Comparison of ENCODE assay signal across 8 mouse cellular contexts in genomic region chr17:87107623-87108221, GRCm38 (mm10). TPM values are rescaled to one million over a fixed set of nuclear protein-coding genes. Genes with fewer than 3 reads are reported as not detected.
DNase-seq lines count a peak whose midpoint lies in the region; ATAC-seq lines count a peak whose summit lies in the region.

Gene Socs5, plus strand, starts transcription at chr17:87107679.

- peak; percentile 72 for DNase-seq in cerebellum, adult 11 months
- DNase-seq in cerebellum, postnatal 10 days: no peak
- DNase-seq in urinary bladder, adult 2 months (ENCODE audit: low spot score): peak; percentile 73
- no peak for DNase-seq in urinary bladder, postnatal 4 days (ENCODE audit: low spot score in 2 of 2)
- no peak for DNase-seq in hindbrain, embryonic 10.5 days (ENCODE audit: low spot score)
- DNase-seq in limb, embryonic 10.5 days (ENCODE audit: low spot score): no peak

- H3K36me3 ChIP-seq in forebrain, embryonic 16.5 days (ENCODE audit: control insufficient read depth, insufficient read depth): no peaks in the 10 kb centered on the region
- H3K36me3 ChIP-seq in hindbrain, embryonic 10.5 days: no peaks in the 10 kb centered on the region
- no peaks in the 10 kb centered on the region for H3K36me3 ChIP-seq in limb, embryonic 10.5 days
- H3K36me3 ChIP-seq in neural tube, embryonic 13.5 days: no peaks in the 10 kb centered on the region

- H3K4me2 ChIP-seq in forebrain, embryonic 16.5 days (ENCODE audit: low read length): peak within 1 kb of the TSS; percentile 88
- H3K4me2 ChIP-seq in neural tube, embryonic 13.5 days: peak within 1 kb of the TSS; percentile 87

- ATAC-seq in forebrain, embryonic 16.5 days: peak; percentile 75
- ATAC-seq in neural tube, embryonic 13.5 days (ENCODE audit: low read depth): peak; percentile 86

- H3K9ac ChIP-seq in forebrain, embryonic 16.5 days (replicated peaks; ENCODE audit: low read depth, low read length): peak within 1 kb of the TSS; percentile 93
- H3K9ac ChIP-seq in neural tube, embryonic 13.5 days: peak within 1 kb of the TSS; percentile 87

- under 1% methylated on average over 64 of the region's 73 CpGs for WGBS in forebrain, embryonic 16.5 days
- under 1% methylated on average over 69 of the region's 73 CpGs for WGBS in hindbrain, embryonic 10.5 days
- under 1% methylated on average over 72 of the region's 73 CpGs for WGBS in limb, embryonic 10.5 days
- under 1% methylated on average over 73 of the region's 73 CpGs for WGBS in neural tube, embryonic 13.5 days

- H3K9me3 ChIP-seq in forebrain, embryonic 16.5 days (ENCODE audit: control insufficient read depth, low read length): no peaks in the 10 kb centered on the region
- H3K9me3 ChIP-seq in hindbrain, embryonic 10.5 days: 0 out of 2 replicates have a peak, but pooled peaks cover 3% of the 10 kb centered on the region
- no peaks in the 10 kb centered on the region for H3K9me3 ChIP-seq in limb, embryonic 10.5 days (replicated peaks)
- no peaks in the 10 kb centered on the region for H3K9me3 ChIP-seq in neural tube, embryonic 13.5 days

- H3K27me3 ChIP-seq in forebrain, embryonic 16.5 days (replicated peaks; ENCODE audit: control insufficient read depth, insufficient read depth, low read length): no peaks in the 10 kb centered on the region
- H3K27me3 ChIP-seq in hindbrain, embryonic 10.5 days (ENCODE audit: insufficient read depth, poor library complexity, severe bottlenecking): no peaks in the 10 kb centered on the region
- H3K27me3 ChIP-seq in limb, embryonic 10.5 days (ENCODE audit: low read depth, poor library complexity, severe bottlenecking): no peaks in the 10 kb centered on the region
- no peaks in the 10 kb centered on the region for H3K27me3 ChIP-seq in neural tube, embryonic 13.5 days

- H3K4me3 ChIP-seq in forebrain, embryonic 16.5 days (replicated peaks; ENCODE audit: low read length): peak within 1 kb of the TSS; percentile 75
- H3K4me3 ChIP-seq in hindbrain, embryonic 10.5 days: peak within 1 kb of the TSS; percentile 92
- H3K4me3 ChIP-seq in limb, embryonic 10.5 days: peak within 1 kb of the TSS; percentile 75
- H3K4me3 ChIP-seq in neural tube, embryonic 13.5 days: peak within 1 kb of the TSS; percentile 60

- H3K4me1 ChIP-seq in forebrain, embryonic 16.5 days (replicated peaks; ENCODE audit: control insufficient read depth, insufficient read depth, low read length): peaks cover 14% of the 10 kb centered on the region
- H3K4me1 ChIP-seq in hindbrain, embryonic 10.5 days (replicated peaks): peaks cover 20% of the 10 kb centered on the region
- peaks cover 20% of the 10 kb centered on the region for H3K4me1 ChIP-seq in limb, embryonic 10.5 days
- H3K4me1 ChIP-seq in neural tube, embryonic 13.5 days (replicated peaks): peaks cover 36% of the 10 kb centered on the region

- peak within 1 kb of the TSS; percentile 85 for H3K27ac ChIP-seq in forebrain, embryonic 16.5 days (ENCODE audit: low read length)
- peak within 1 kb of the TSS; percentile 91 for H3K27ac ChIP-seq in hindbrain, embryonic 10.5 days
- H3K27ac ChIP-seq in limb, embryonic 10.5 days: peak within 1 kb of the TSS; percentile 91
- H3K27ac ChIP-seq in neural tube, embryonic 13.5 days (replicated peaks): peak within 1 kb of the TSS; percentile 94

RNA-seq across cellular contexts. Expression of gene Socs5, which starts in this region (rescaled TPM):
- 20.3 and 26.2 TPM in 2 replicates for polyA plus RNA-seq in urinary bladder, adult 2 months (2012; rRNA removed)
- 11.7 and 12.6 TPM in 2 replicates for polyA plus RNA-seq in forebrain, embryonic 16.5 days (2015; fragmentation: Nextera tagmentation; extraction: Ambion mirVana)
- polyA plus RNA-seq in hindbrain, embryonic 10.5 days (2016; fragmentation: Nextera tagmentation; extraction: Ambion mirVana): 7.5 and 8.8 TPM in 2 replicates
- 9.3 and 9.5 TPM in 2 replicates for polyA plus RNA-seq in limb, embryonic 10.5 days (2016; fragmentation: Nextera tagmentation; extraction: Ambion mirVana)
- polyA plus RNA-seq in neural tube, embryonic 13.5 days (2015; fragmentation: Nextera tagmentation; extraction: Ambion mirVana): 14.0 and 15.7 TPM in 2 replicates

Comparison
In these comparisons a context has a peak if more than half of its experiments do, and no peak if none do; other contexts are left out.
1. DNase-seq: peak in cerebellum, adult 11 months (single experiment) and urinary bladder, adult 2 months (single experiment); none in cerebellum, postnatal 10 days (0 of 2), urinary bladder, postnatal 4 days (0 of 2), hindbrain, embryonic 10.5 days (single experiment) and limb, embryonic 10.5 days (single experiment).
2. Peak in every context shown above with its lines, with median percentiles within 50 percentile points of each other: H3K27ac ChIP-seq and H3K4me3 ChIP-seq.